Mouse (Mus musculus): ENCODE measurements around the gene Eomes. TPM values are rescaled to one million over a fixed set of nuclear protein-coding genes. Genes with fewer than 3 reads are reported as not detected.
A peak's percentile ranks its signal among the peaks of the same experiment; 100 is the strongest.

Gene Eomes
- total RNA-seq, 2 experiments from 2014 or later: not detected

GRCm38 (mm10) chr9:118517619-118518018, 39.6 kb downstream of the Eomes start:
- DNase-seq (ENCODE audit: low spot score): no peak

DNA sequence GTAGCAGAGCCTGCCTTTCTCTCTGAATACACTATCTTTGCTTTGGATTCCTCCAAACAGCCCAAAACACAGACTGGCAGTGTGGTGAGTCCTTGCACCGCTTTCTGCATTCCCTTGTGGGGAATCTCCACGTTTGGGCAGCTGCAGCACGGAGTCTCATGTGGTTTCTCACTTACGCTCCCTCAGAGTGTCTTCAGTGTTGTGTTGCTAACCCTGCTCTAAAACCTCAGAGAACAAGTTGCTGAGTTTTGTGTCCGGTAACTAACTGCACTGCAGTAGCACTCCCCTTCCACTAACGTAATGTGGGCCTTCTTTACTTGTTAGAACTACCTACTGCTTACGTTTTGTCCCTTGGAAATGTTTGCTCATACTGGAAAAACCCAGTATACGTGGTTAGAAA, 41.1 kb downstream of the Eomes start:
- peak; percentile 32 for DNase-seq (ENCODE audit: low spot score)

- DNase-seq (ENCODE audit: low spot score): peak; percentile 78
Observed at GRCm38 (mm10) chr9:118520011-118520410, 42.0 kb downstream of the Eomes start.

- no peak for DNase-seq (ENCODE audit: low spot score)
Observed at GRCm38 (mm10) chr9:118520858-118521257, 42.8 kb downstream of the Eomes start.

GRCm38 (mm10) chr9:118521659-118522058, 43.6 kb downstream of the Eomes start:
- no peak for DNase-seq (ENCODE audit: low spot score)

- no peak for DNase-seq (ENCODE audit: low spot score)
Observed at GRCm38 (mm10) chr9:118523738-118524137, 45.7 kb downstream of the Eomes start.

GRCm38 (mm10) chr9:118527056-118527455, 49.0 kb downstream of the Eomes start:
- DNase-seq (ENCODE audit: low spot score): no peak

DNA sequence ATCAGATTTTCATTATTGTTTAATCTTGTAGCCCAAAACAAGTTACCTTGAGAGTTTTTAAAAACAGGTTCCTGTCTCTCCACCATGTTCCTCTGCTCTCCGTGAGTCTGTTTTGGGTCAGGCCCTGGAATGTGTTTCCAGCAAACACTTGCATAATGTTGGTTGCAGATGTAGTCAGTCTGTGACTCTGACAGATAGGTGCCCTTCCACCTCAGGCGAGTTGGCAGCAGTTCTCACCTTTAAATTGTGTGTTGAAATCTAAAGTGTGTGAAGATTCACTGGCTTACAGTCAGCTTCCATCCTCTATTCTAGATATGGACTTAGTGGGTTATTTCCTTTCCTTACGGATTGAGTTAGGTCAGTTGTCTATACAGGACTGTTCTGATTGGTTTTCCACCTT, 51.8 kb downstream of the Eomes start:
- DNase-seq (ENCODE audit: low spot score): no peak

GRCm38 (mm10) chr9:118530679-118531078, 52.7 kb downstream of the Eomes start:
- DNase-seq (ENCODE audit: low spot score): no peak

GRCm38 (mm10) chr9:118532516-118533205, 54.6 kb downstream of the Eomes start:
- no peak for DNase-seq (ENCODE audit: low spot score)

Other genes with a start within 250 kb of the Eomes start
- 100 to 1,000 TPM; 385 to 446 TPM for gene Golga4, start 28.1 kb downstream of the Eomes start, total RNA-seq (2021)
- 1 to 10 TPM; 3.3 to 5.2 TPM for gene Itga9, start 128.5 kb downstream of the Eomes start, total RNA-seq (2021)

Measured in gastrocnemius, adult 18-20 months (tissue).